Mouse (Mus musculus) lung, adult 2 months (tissue): ENCODE measurements around the gene Kcne4.

Experiments used
- CTCF ChIP-seq: fragments of 200-500 bp; IDR thresholded peaks from 2 replicates; pipeline ENCODE4 v1.5.1; 2011; ENCODE audit warnings: mild to moderate bottlenecking, low read length, control low read depth; ENCODE audit not compliant: insufficient read depth
- POLR2A ChIP-seq: fragments of 200-500 bp; IDR thresholded peaks from 2 replicates; pipeline ENCODE4 v1.6.1; 2011; ENCODE audit warnings: low read depth, mild to moderate bottlenecking, control low read depth, low read length, borderline replicate concordance; ENCODE audit errors: extremely low read depth

DNA sequence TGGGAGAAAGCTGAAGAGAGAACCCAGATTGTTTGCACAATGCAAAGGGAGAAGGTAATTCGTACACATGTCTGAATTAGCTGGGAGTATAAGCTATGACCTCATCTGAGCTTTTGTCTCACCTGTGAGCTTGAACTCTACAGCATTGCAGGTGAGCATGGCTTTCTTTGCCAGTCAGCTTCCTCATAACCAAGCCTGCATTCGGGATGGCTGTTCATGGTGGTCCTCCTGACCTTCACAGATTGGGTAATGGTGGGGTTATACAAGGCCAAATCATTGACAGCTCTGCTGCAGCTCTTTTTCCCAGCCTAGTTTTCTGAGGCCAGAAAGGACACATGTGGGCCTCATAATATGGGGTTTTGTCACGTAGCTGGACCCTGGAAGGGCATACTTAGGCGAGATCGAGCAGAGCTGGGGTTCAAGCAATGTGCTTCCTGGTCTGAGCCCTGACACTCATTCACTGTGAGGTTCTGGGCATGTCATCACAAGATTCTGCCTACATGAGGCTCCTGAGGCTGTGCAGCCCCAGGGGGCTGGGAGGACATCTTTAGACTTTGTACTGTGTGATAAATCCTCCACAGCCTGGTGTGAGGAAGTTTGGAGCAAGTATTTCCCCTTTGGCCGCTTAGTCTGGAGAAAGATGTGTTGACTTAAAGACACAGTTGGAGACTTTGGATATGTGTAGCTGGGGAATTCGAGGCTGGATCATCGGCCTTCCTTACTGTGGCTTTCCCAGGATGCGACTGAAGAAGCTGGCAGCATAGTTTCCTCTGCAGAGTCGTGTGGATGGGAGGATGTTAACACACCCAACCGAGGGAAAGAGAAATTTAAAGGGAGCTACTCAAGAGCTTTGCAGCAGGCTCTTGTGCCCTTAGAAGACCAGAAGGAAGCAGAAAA is 2.3 kb downstream of the Kcne4 start:
- TF ChIP-seq CTCF (no peak), POLR2A (no peak)
